In genomic region chr2:145785758-145786617, GRCm38 (mm10) we compare ENCODE assay signal across 8 mouse cellular contexts.
DNase-seq lines count a peak whose midpoint lies in the region; ATAC-seq and TF ChIP-seq lines count a peak whose summit lies in the region.

No protein-coding gene starts in this region.

- peak overlapping the region; percentile 52 for H3K9ac ChIP-seq in heart, embryonic 15.5 days
- peak overlapping the region; percentile 41 for H3K9ac ChIP-seq in kidney, postnatal 0 days (ENCODE audit: low read depth, low read length)

- no peaks in the 10 kb centered on the region for H3K27me3 ChIP-seq in testis, adult 2 months (ENCODE audit: control insufficient read depth, insufficient read depth, low read length)
- H3K27me3 ChIP-seq in heart, embryonic 15.5 days: no peaks in the 10 kb centered on the region
- H3K27me3 ChIP-seq in kidney, postnatal 0 days (ENCODE audit: insufficient read depth, low read length): no peaks in the 10 kb centered on the region

- peak overlapping the region; percentile 63 for H3K4me2 ChIP-seq in heart, embryonic 15.5 days
- peak overlapping the region; percentile 44 for H3K4me2 ChIP-seq in kidney, postnatal 0 days (ENCODE audit: low read length)

- H3K27ac ChIP-seq in testis, adult 2 months (ENCODE audit: control insufficient read depth, insufficient read depth, low read depth, low read length): no peak overlapping the region
- H3K27ac ChIP-seq in embryonic fibroblast, embryonic 13.5 days (ENCODE audit: insufficient read depth, low read length): peak overlapping the region; percentile 77
- peak overlapping the region; percentile 79 for H3K27ac ChIP-seq in heart, embryonic 15.5 days
- peak overlapping the region; percentile 92 for H3K27ac ChIP-seq in kidney, postnatal 0 days

- DNase-seq in testis, postnatal 14 days (ENCODE audit: low spot score): no peak
- peak; percentile 79 for DNase-seq in kidney, postnatal 0 days (ENCODE audit: low spot score)
- peak; percentile 58 for DNase-seq in lung, adult 2 months
- DNase-seq in ovary, adult 18-20 months (ENCODE audit: low spot score): peak; percentile 34
- DNase-seq in spleen, postnatal 14 days (ENCODE audit: low spot score in 2 of 2): no peak

- TF ChIP-seq CTCF in testis, adult 2 months (IDR thresholded peaks at IDR 0.05; ENCODE audit: control insufficient read depth, insufficient read depth, insufficient replicate concordance, low read depth, low read length): no peak
- no peak for TF ChIP-seq CTCF in embryonic fibroblast, embryonic 13.5 days (IDR thresholded peaks at IDR 0.05; ENCODE audit: borderline replicate concordance, insufficient read depth, low read length)
- TF ChIP-seq CTCF in kidney, postnatal 0 days (IDR thresholded peaks at IDR 0.05; ENCODE audit: low read depth): peak; percentile 12; the same call in 1 of the 2 replicates
- no peak for TF ChIP-seq CTCF in lung, adult 2 months (IDR thresholded peaks at IDR 0.05; ENCODE audit: insufficient read depth, low read length)

- H3K4me3 ChIP-seq in testis, adult 2 months (ENCODE audit: control insufficient read depth, low read depth, low read length): peak overlapping the region; percentile 17
- H3K4me3 ChIP-seq in embryonic fibroblast, embryonic 13.5 days (ENCODE audit: insufficient read depth, low read length): peak overlapping the region; percentile 32
- peak overlapping the region; percentile 44 for H3K4me3 ChIP-seq in heart, embryonic 15.5 days
- peak overlapping the region; percentile 14 for H3K4me3 ChIP-seq in kidney, postnatal 0 days (replicated peaks; ENCODE audit: low read depth, low read length)
- H3K4me3 ChIP-seq in lung, adult 2 months (replicated peaks; ENCODE audit: extremely low read depth, low read depth, low read length): peak overlapping the region; percentile 68

- TF ChIP-seq POLR2A in testis, adult 2 months (IDR thresholded peaks at IDR 0.05; ENCODE audit: control insufficient read depth, low read depth, low read length): no peak
- no peak for TF ChIP-seq POLR2A in embryonic fibroblast, embryonic 13.5 days (IDR thresholded peaks at IDR 0.05; ENCODE audit: low read depth, low read length)
- TF ChIP-seq POLR2A in lung, adult 2 months (IDR thresholded peaks at IDR 0.05; ENCODE audit: borderline replicate concordance, extremely low read depth, low read depth, low read length): peak; percentile 24; the same call in 1 of the 2 replicates

- peak; percentile 68 for ATAC-seq in heart, embryonic 15.5 days (replicated peaks; ENCODE audit: insufficient number of reproducible peaks, insufficient read depth, low FRiP score, low read depth)
- ATAC-seq in kidney, postnatal 0 days (replicated peaks; ENCODE audit: low FRiP score, low read depth): peak; percentile 44

- peaks cover 5% of the 10 kb centered on the region for H3K4me1 ChIP-seq in testis, adult 2 months (ENCODE audit: control insufficient read depth, insufficient read depth, low read length)
- H3K4me1 ChIP-seq in embryonic fibroblast, embryonic 13.5 days (ENCODE audit: control insufficient read depth, insufficient read depth, low read length): peaks cover 22% of the 10 kb centered on the region
- peaks cover 35% of the 10 kb centered on the region for H3K4me1 ChIP-seq in heart, embryonic 15.5 days (replicated peaks)
- peaks cover 32% of the 10 kb centered on the region for H3K4me1 ChIP-seq in kidney, postnatal 0 days (replicated peaks; ENCODE audit: insufficient read depth, low read length)
- peaks cover 13% of the 10 kb centered on the region for H3K4me1 ChIP-seq in lung, adult 2 months (ENCODE audit: control insufficient read depth, insufficient read depth, low read length)

- no peaks in the 10 kb centered on the region for H3K36me3 ChIP-seq in testis, adult 2 months (ENCODE audit: control insufficient read depth, insufficient read depth, low read length)
- no peaks in the 10 kb centered on the region for H3K36me3 ChIP-seq in heart, embryonic 15.5 days
- 0 out of 2 replicates have a peak, but pooled peaks cover 2% of the 10 kb centered on the region for H3K36me3 ChIP-seq in kidney, postnatal 0 days (ENCODE audit: insufficient read depth, low read length)

- under 1% methylated on average over 18 of the region's 18 CpGs for WGBS in heart, embryonic 15.5 days
- WGBS in kidney, postnatal 0 days: under 1% methylated on average over 18 of the region's 18 CpGs
- 2% methylated on average over 18 of the region's 18 CpGs for WGBS in lung, adult 2 months

- no peaks in the 10 kb centered on the region for H3K9me3 ChIP-seq in heart, embryonic 15.5 days (replicated peaks)
- H3K9me3 ChIP-seq in kidney, postnatal 0 days (replicated peaks; ENCODE audit: low read length): no peaks in the 10 kb centered on the region

Comparison
In these comparisons a context has a peak if more than half of its experiments do, and no peak if none do; other contexts are left out.
1. H3K4me3 ChIP-seq: peak in every context shown above with its lines; median percentile 68 in lung, adult 2 months; 44 in heart, embryonic 15.5 days; 32 in embryonic fibroblast, embryonic 13.5 days; 17 in testis, adult 2 months; 14 in kidney, postnatal 0 days.
2. DNase-seq: peak in kidney, postnatal 0 days (single experiment), lung, adult 2 months (single experiment) and ovary, adult 18-20 months (single experiment); none in testis, postnatal 14 days (single experiment) and spleen, postnatal 14 days (0 of 2).